Mouse (Mus musculus) forebrain, embryonic 16.5 days (tissue): ENCODE results near the gene Arrdc4. TPM values are rescaled to one million over a fixed set of nuclear protein-coding genes. Genes with fewer than 3 reads are reported as not detected.
A peak's percentile ranks its signal among the peaks of the same experiment; 100 is the strongest.

Experiments
- ATAC-seq: fragments of 200-750 bp; cut with Nextera tagmentation; 2 replicates; pipeline ENCODE4 v1.8.0; 2017; ENCODE audit warnings: mild to moderate bottlenecking, moderate library complexity
- H3K27ac ChIP-seq: fragments of 300-500 bp; sonication (generic); 2 replicates; pipeline ENCODE4 v1.5.1; 2014; ENCODE audit warnings: low read length, control low read depth
- H3K27me3 ChIP-seq: fragments of 300-500 bp; sonication (generic); replicated peaks from 2 replicates; pipeline ENCODE4 v1.6.1; 2014; ENCODE audit warnings: low read length; ENCODE audit not compliant: control insufficient read depth, insufficient read depth
- H3K36me3 ChIP-seq: fragments of 300-500 bp; sonication (generic); 2 replicates; pipeline ENCODE4 v1.6.1; 2014; ENCODE audit not compliant: control insufficient read depth, insufficient read depth
- H3K4me1 ChIP-seq: fragments of 300-500 bp; sonication (generic); replicated peaks from 2 replicates; pipeline ENCODE4 v1.6.1; 2014; ENCODE audit warnings: low read length; ENCODE audit not compliant: control insufficient read depth, insufficient read depth
- H3K4me2 ChIP-seq: fragments of 300-500 bp; sonication (generic); 2 replicates; pipeline ENCODE4 v1.6.1; 2014; ENCODE audit warnings: mild to moderate bottlenecking, low read length, control low read depth
- H3K4me3 ChIP-seq: fragments of 300-500 bp; sonication (generic); replicated peaks from 2 replicates; pipeline ENCODE4 v1.5.1; 2014; ENCODE audit warnings: mild to moderate bottlenecking, low read length, control low read depth
- H3K9ac ChIP-seq: fragments of 300-500 bp; sonication (generic); replicated peaks from 2 replicates; pipeline ENCODE4 v1.6.1; 2014; ENCODE audit warnings: low read depth, low read length, control low read depth
- H3K9me3 ChIP-seq: fragments of 300-500 bp; sonication (generic); 2 replicates; pipeline ENCODE4 v1.6.1; 2016; ENCODE audit warnings: low read length; ENCODE audit not compliant: control insufficient read depth
- WGBS: fragments of 180-500 bp; shearing (Covaris S2); extraction: QIAGEN DNeasy Blood & Tissue Kit; methylation state at CpG from one replicate; pipeline ENCODE4 v1.1.7; 2014; 5-methylcytosine and 5-hydroxymethylcytosine counted together
- polyA plus RNA-seq: library from polyadenylated mRNA; unstranded; fragments of >200 nt; fragmentation: Nextera tagmentation; extraction: Ambion mirVana; gene quantifications from 2 replicates; pipeline ENCODE4 v1.2.1, GENCODE M21; 2015

Gene Arrdc4
- 32.3 TPM in 2 replicates for polyA plus RNA-seq

GRCm38 (mm10) chr7:68748761-68749635, at the start of gene Arrdc4:
Arrdc4 (minus strand) TSS chr7:68749241.
- Histone ChIP-seq H3K4me2 (peak within 1 kb of the TSS; percentile 78), H3K27ac (peak within 1 kb of the TSS; percentile 82), H3K4me1 (peaks cover 36% of the 10 kb centered on the region), H3K4me3 (peak within 1 kb of the TSS; percentile 67), H3K36me3 (no peaks in the 10 kb centered on the region), H3K9me3 (no peaks in the 10 kb centered on the region), H3K9ac (peak within 1 kb of the TSS; percentile 91), H3K27me3 (no peaks in the 10 kb centered on the region)
- under 1% methylated on average over 54 of the region's 54 CpGs for WGBS
- peak; percentile 99 for ATAC-seq

DNA sequence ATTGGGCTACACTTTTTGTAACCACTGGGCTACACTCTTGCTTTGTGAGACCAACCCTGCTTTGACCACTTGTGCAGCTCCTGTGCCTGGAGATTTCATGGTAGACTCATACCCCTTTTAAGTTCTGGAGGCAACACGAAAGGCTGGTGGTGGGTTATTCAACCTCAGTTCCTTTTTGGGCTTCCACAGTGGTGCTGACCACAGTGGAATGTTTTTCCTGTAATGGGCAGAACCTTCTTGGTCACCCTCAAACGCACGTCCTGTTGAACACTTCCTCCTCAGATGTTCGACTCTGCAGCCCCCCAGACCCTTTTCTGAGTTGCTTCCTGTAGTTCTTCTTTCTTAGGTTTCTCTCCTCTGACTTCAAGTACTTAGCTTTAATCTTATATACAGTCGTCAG, 46.5 kb upstream of the Arrdc4 start:
- Histone ChIP-seq H3K36me3 (no peaks in the 10 kb centered on the region), H3K4me2 (no peak overlapping the region), H3K9ac (no peak overlapping the region), H3K27ac (no peak overlapping the region), H3K27me3 (no peaks in the 10 kb centered on the region), H3K9me3 (no peaks in the 10 kb centered on the region), H3K4me1 (no peaks in the 10 kb centered on the region), H3K4me3 (no peak overlapping the region)
- ATAC-seq: no peak
- WGBS: 80% methylated on average over 5 of the region's 5 CpGs

- Histone ChIP-seq H3K27me3 (no peaks in the 10 kb centered on the region), H3K4me3 (no peak overlapping the region), H3K4me2 (no peak overlapping the region), H3K9me3 (no peaks in the 10 kb centered on the region), H3K36me3 (no peaks in the 10 kb centered on the region), H3K27ac (no peak overlapping the region), H3K4me1 (no peaks in the 10 kb centered on the region), H3K9ac (no peak overlapping the region)
- no peak for ATAC-seq
- 87% methylated on average over 3 of the region's 3 CpGs for WGBS
These were observed 39.7 kb upstream of the Arrdc4 start for GRCm38 (mm10) chr7:68788711-68789110.

DNA sequence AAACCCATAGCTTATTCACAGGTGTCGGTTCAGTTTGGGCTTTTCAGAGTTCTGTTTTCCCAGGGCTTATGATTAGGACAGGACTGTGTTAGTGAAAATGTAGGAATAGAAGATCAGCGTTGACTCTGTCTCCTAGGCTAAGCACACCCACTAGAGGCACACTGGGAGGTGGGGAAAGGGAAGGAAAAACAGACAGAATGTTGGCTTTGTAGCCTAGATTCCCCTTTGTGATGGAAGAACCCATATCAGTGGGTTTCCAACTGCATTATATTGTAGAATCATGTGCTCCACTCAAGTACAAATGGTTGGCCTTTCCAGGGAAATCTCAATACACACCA, 22.7 kb upstream of the Arrdc4 start:
- H3K27me3 ChIP-seq: no peaks in the 10 kb centered on the region
- no peak overlapping the region for H3K27ac ChIP-seq
- H3K36me3 ChIP-seq: no peaks in the 10 kb centered on the region
- no peak overlapping the region for H3K4me3 ChIP-seq
- 85% methylated on average over 2 of the region's 2 CpGs for WGBS
- no peaks in the 10 kb centered on the region for H3K4me1 ChIP-seq
- no peak overlapping the region for H3K4me2 ChIP-seq
- no peak overlapping the region for H3K9ac ChIP-seq
- no peaks in the 10 kb centered on the region for H3K9me3 ChIP-seq
- no peak for ATAC-seq

DNA sequence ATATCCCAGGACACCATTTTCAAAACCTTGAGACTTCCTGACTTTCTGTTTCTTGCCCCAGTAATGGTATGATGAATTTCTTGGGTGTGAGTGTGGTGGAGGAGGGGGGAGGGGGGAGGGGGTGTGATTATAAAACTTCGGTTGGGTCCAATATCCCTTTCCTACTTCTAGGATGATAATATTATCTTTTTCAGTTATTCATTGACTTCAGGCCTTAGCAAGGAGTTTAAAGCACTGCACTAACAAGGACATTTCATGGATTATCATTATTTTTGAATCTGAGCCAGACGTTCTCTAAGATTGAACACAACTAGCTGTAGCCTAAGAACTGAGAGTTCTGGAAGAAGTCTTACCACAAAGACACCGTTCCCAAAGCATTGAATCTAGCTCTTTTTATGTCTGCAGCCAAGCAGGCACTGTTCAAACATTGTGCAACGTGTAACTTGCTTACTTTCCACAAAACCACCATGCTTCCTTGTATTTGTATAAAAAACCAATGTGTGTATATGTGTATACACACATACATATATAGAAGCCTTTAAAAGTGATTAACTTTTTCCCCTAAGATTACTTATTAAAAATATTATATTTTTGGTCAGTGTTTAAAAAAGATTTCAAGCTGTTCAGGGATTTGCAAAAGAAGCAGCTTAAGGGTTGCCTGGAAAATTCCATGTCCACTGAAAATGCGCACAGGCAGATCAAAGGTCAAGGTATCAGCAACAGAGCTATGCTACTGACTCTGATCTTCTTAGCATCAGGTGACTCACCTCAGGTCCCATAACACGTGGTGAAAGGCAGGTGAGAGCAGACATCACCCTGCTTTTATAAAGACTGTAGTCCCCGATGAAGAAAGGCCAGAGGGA, 22.1 kb upstream of the Arrdc4 start:
- no peak overlapping the region for H3K4me2 ChIP-seq
- no peak overlapping the region for H3K4me3 ChIP-seq
- 75% methylated on average over 7 of the region's 7 CpGs for WGBS
- no peaks in the 10 kb centered on the region for H3K36me3 ChIP-seq
- no peak for ATAC-seq
- H3K27me3 ChIP-seq: no peaks in the 10 kb centered on the region
- H3K9ac ChIP-seq: no peak overlapping the region
- H3K27ac ChIP-seq: no peak overlapping the region
- no peaks in the 10 kb centered on the region for H3K9me3 ChIP-seq
- H3K4me1 ChIP-seq: no peaks in the 10 kb centered on the region

- H3K27me3 ChIP-seq: no peaks in the 10 kb centered on the region
- H3K4me1 ChIP-seq: no peaks in the 10 kb centered on the region
- no peak overlapping the region for H3K27ac ChIP-seq
- no peak overlapping the region for H3K4me2 ChIP-seq
- H3K9ac ChIP-seq: no peak overlapping the region
- no peaks in the 10 kb centered on the region for H3K9me3 ChIP-seq
- no peak overlapping the region for H3K4me3 ChIP-seq
- 88% methylated on average over 4 of the region's 4 CpGs for WGBS
- no peak for ATAC-seq
- H3K36me3 ChIP-seq: no peaks in the 10 kb centered on the region
These were observed 16.9 kb upstream of the Arrdc4 start for GRCm38 (mm10) chr7:68765926-68766325.

- no peak for ATAC-seq
- Histone ChIP-seq H3K27ac (no peak overlapping the region), H3K4me1 (no peaks in the 10 kb centered on the region), H3K27me3 (no peaks in the 10 kb centered on the region), H3K9me3 (0 out of 2 replicates have a peak, but pooled peaks cover 2% of the 10 kb centered on the region), H3K9ac (no peak overlapping the region), H3K4me2 (no peak overlapping the region), H3K4me3 (no peak overlapping the region), H3K36me3 (no peaks in the 10 kb centered on the region)
- WGBS: 80% methylated on average over 6 of the region's 6 CpGs
These were observed 10.2 kb upstream of the Arrdc4 start for GRCm38 (mm10) chr7:68759148-68759724.

- no peaks in the 10 kb centered on the region for H3K4me1 ChIP-seq
- no peak overlapping the region for H3K4me2 ChIP-seq
- H3K4me3 ChIP-seq: no peak overlapping the region
- no peaks in the 10 kb centered on the region for H3K27me3 ChIP-seq
- ATAC-seq: no peak
- 0 out of 2 replicates have a peak, but pooled peaks cover 2% of the 10 kb centered on the region for H3K9me3 ChIP-seq
- H3K9ac ChIP-seq: no peak overlapping the region
- no peaks in the 10 kb centered on the region for H3K36me3 ChIP-seq
- 91% methylated on average over 6 of the region's 6 CpGs for WGBS
- no peak overlapping the region for H3K27ac ChIP-seq
These were observed 7.7 kb upstream of the Arrdc4 start for GRCm38 (mm10) chr7:68756656-68757204.

GRCm38 (mm10) chr7:68749919-68750318, 878 bp upstream of the Arrdc4 start:
- 61% methylated on average over 8 of the region's 8 CpGs for WGBS
- H3K4me3 ChIP-seq: peak overlapping the region; percentile 67
- no peak overlapping the region for H3K9ac ChIP-seq
- no peak overlapping the region for H3K27ac ChIP-seq
- peak overlapping the region; percentile 78 for H3K4me2 ChIP-seq
- no peaks in the 10 kb centered on the region for H3K36me3 ChIP-seq
- no peak for ATAC-seq
- H3K27me3 ChIP-seq: no peaks in the 10 kb centered on the region
- no peaks in the 10 kb centered on the region for H3K9me3 ChIP-seq
- H3K4me1 ChIP-seq: peaks cover 27% of the 10 kb centered on the region
